Mouse (Mus musculus) small intestine, adult 2 months (tissue): ENCODE results near the gene Jade1.

Experiments
- CTCF ChIP-seq: fragments of 200-500 bp; IDR thresholded peaks from 2 replicates; pipeline ENCODE4 v1.5.1; 2012; ENCODE audit warnings: low read depth, mild to moderate bottlenecking, control low read depth, inconsistent platforms, low read length, moderate library complexity, mixed read lengths; ENCODE audit not compliant: insufficient replicate concordance, insufficient read length; ENCODE audit errors: extremely low read depth
- POLR2A ChIP-seq: fragments of 200-500 bp; IDR thresholded peaks from 2 replicates; pipeline ENCODE4 v1.6.1; 2012; ENCODE audit warnings: low read depth, mild to moderate bottlenecking, control low read depth, inconsistent platforms, low read length, moderate library complexity

DNA sequence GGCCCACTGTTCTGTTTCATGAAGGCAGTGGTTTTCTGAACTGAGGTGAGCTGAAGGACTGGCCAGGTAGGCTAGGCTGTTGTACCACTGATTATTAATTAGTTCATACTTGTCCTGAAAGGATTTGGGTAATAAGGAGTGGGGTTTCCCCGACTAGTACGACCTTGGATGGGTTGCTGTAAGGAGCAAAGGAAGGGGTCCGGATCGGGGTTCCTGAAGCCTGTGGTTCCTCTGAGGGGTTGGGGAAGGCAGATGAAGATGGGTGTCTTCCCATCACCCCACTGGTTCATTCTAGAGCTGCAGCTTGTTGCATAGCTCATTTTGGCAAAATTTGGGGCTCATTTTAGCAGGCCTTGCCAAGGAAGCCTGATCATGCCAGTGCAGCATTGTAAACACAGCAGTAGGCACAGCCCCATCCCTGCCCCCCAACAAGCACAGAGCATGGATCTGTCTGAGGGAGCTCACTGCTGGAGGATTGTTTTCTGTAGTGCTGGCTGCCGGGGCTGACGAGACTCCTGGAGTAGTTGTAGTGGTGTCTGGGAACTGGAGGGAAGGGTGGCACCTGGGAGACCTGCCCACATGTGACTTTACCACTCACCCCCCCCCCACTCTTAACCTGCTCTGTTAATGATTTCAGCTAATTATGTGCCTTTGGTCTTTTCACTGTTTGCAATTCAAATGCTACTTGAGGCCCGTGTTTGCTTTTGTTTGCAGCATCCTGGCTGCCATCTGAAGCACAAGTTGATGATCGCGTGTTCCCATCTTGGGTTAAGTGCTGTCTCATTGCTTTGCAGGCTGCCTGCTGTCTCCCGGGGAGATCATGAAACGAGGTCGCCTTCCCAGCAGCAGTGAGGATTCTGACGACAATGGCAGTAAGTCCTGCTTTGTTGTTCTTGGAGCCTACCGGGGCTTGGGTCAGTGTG is 25.1 kb downstream of the Jade1 start:
- no peak for TF ChIP-seq CTCF
- no peak for TF ChIP-seq POLR2A
